Mouse (Mus musculus) embryo, embryonic 11.5 days (tissue): Measurements from ENCODE around the gene Ccp110.
A peak's percentile ranks its signal among the peaks of the same experiment; 100 is the strongest.

ENCODE experiments used
- DNase-seq: peaks from one replicate; pipeline ENCODE4 v3.0.0-alpha.2; 2012; ENCODE audit warnings: low read depth, low spot score

The Ccp110 gene

DNA sequence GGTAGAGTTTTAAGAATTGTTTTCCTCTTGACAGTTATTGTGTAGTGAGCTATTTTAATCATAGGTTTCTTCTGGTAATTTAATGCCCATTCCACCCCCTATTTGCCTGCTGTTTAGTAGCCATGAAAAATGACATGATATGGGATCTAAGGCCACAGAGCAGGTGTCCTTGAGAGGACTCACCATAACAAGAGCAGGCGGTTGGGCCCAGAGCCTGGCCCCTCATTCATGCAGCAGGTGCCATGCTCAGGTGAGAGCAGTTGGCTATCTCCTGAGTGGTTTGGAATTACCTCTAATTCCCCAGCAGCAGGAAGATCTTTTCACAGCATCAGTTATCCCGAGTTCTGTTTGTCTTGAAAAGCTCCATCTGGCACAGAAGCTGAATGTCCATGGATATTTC, 13.1 kb downstream of the Ccp110 start:
- DNase-seq = no peak

- no peak for DNase-seq
Measured at GRCm38 (mm10) chr7:118728846-118729587, 16.7 kb downstream of the Ccp110 start.

DNA sequence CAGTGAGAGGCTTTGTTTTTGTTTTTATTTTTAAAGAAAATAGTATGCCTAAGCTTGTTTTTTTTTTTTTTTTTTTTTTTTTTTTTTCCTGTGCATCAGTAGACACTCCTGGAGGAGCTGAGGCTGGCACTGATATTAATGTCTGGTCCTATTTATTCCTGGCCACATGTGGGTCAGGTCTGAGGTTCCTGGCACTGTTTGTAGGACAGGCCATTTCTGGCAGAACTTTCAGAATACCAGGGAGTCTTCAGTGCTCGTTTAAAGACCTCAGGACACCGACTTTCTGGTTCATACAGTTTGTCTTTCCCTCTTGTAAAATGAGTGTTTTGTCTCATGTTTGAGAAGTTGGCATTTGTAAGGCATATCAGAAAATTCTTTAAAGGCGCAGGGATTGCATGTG, 19.4 kb downstream of the Ccp110 start:
- DNase-seq = no peak

GRCm38 (mm10) chr7:118733225-118733624, 20.9 kb downstream of the Ccp110 start:
- DNase-seq = no peak

GRCm38 (mm10) chr7:118738730-118739129, 26.4 kb downstream of the Ccp110 start:
- DNase-seq = no peak

GRCm38 (mm10) chr7:118739975-118740531, 27.7 kb downstream of the Ccp110 start, which contains the start of gene Vps35l:
Gene Vps35l, plus strand, starts transcription at chr7:118740226.
- peak; percentile 69 for DNase-seq

- DNase-seq = peak; percentile 95
Measured at GRCm38 (mm10) chr7:118740532-118741338, 28.4 kb downstream of the Ccp110 start.

DNA sequence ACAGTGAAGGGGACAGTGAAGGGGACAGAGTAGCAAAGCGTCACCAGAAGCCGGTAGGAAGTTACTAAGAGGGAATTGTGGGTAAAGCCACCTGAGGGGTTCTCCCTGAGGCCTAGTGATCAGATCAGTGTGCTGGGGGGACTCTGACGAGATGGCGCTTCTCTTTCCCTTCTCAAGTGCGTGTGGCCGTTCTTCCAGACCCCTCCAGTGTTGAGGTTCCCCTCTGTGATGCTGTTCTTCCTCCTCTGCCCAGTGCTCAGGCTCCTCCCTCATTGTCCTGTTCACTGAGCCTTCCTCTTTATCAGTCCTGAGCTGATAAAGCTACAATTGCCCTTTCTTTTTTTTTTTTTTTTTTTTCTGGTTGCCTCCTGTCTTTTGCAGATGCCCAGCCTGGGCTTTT, 29.9 kb downstream of the Ccp110 start:
- DNase-seq = no peak

- no peak for DNase-seq
Measured at GRCm38 (mm10) chr7:118744766-118745165, 32.4 kb downstream of the Ccp110 start.

DNA sequence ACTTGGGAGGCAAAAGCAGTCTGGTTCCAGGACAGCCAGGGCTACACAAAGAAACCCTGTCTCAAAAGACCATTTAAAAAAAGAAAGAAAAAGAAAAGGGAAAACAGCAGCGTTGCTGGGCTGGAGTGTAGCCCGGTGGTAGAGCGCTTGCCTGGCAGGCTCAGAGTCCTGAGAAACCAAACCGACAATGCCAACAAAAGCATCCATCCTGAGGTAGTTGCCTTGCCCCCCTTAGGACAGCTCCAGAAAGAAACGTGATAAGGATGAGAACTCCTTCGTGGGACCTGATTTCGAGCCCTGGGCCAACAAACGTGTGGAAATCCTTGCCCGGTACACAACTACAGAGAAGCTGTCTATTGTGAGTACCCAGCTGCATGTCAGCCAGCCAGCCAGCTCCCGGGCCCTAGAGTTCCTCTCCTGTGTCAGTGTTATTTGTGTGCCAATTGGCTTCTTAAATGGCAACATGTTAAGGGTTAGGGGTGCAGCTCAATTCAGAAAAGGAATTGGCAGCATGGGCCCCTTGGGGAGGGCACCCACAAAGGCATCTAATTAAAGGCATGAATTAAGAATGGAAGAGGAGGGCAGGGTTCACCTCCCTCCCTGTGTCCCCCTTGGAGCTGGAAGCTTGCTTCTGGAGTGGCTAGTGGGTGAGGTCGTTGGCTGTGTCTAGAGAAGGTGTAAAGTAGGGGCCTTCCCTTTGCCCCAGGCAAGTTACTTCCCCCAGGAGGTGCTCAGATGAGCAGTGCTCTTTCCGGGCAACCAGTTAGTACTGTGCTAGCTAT, 35.7 kb downstream of the Ccp110 start:
- DNase-seq = no peak

GRCm38 (mm10) chr7:118749706-118750105, 37.4 kb downstream of the Ccp110 start:
- no peak for DNase-seq

- DNase-seq = no peak
Measured at GRCm38 (mm10) chr7:118751625-118752024, 39.3 kb downstream of the Ccp110 start.

DNA sequence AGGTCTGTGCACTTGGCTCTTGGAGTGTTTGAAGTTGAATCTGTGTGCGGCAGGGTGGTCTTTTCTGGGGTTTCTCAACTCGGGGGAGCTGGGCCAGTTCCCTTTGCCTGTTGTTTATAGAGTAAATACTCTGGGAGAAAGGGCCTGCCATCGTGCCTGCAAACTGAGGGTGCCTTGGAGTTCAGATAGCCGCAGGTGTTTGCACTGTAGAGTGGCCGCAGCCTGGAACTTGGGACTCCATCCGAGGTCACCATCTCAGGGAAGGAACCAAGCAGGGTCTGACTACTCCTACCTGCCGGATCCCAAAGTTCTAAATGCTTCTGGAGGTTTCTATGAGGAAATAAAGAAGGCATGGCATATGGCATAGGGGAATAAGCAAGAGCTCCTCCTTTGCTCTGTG, 43.4 kb downstream of the Ccp110 start:
- no peak for DNase-seq

DNA sequence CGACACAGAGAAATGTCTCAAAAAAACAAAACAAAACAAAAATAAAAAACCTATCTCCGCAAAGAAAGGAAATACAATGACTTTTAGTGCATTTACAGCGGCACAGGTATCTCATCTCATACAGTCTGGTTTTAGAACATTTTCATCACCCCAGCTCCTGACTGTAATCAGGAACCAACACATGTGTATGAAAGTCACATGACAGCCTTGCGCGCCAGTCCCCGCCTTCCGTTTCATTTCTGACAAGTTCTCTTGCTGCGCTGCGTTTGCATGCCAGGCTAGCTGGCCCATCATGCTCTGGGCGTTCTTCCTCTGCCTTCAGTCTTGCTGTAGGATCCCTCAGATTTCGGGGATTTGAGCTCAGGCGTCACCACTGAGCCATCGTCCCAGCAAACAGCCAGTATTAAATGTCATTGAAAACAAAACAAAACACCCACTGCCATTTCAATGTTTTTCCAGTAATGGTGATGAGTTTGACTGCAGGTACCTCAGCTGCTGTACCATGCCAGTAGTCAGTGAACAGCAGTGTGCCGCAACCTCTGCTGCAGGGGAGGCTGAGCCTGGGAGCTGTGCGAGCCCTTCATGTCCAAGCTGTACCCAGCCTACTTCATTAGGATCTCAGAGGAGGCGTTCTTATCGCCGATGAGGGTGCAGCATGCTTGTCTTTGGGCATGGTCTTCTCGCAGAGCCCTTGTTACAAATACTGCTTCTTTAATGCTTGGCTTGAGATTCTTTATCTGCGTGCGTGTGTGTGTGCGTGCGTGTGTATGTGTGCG, 44.3 kb downstream of the Ccp110 start:
- no peak for DNase-seq

GRCm38 (mm10) chr7:118758369-118758768, 46.0 kb downstream of the Ccp110 start:
- DNase-seq = no peak

DNA sequence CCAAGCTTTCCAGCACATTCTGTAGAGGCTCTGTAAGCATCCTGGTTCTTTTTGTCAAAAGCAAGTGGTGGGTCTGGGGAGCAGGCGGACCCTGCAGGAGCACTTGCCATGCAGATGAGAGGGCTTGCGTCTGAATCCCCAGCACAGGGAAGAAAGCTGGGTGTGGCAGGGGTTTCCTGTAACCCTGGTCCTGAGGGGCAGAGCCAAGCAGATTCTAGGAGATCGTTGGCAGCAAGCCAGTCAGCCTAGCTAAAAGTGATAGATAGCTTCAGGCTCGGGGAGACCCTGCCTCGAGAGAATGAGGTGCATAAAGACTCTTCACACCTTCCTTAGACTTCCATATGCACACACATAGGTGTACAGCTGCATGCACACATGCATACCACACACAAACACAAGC, 47.0 kb downstream of the Ccp110 start:
- DNase-seq = no peak

GRCm38 (mm10) chr7:118763939-118764338, 51.6 kb downstream of the Ccp110 start:
- DNase-seq = no peak

DNA sequence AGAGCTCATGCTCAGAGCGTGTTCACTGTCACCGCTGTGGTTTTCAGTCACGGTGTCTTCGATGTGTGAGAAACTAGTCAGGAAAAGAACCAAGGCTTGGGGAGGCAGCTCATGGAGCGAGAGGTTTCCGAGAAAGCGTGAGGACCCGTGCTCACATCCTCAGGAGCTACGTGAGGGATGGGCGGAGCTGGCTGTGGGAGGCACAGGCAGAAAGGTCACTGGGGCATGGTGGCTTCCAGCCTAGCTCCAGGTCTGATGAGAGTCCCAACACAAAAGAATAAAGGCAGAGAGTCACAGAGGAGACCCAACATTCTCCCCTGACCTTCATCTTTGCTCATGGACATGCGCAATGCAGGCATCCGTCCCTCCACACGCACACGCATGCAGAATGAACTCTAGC, 52.4 kb downstream of the Ccp110 start:
- DNase-seq = no peak

DNA sequence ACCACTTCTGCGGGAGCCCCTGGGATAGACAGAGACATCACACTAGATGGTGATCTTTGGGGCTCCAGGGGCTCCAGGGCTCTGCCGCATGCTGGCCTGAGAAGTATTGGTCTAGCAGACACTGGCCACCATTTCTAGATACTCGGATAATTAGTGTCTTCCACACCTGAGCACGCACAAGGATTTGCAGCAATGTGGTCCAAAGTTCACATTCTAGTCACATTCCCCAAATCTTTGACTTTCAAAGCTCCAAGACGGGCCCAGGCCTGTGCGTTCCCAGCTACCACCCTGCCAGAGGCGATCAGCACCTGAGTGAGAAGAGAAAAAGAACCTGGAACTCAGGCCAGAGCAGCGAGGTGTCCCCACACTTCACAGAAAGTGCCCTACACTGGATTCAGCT, 53.3 kb downstream of the Ccp110 start:
- DNase-seq = no peak

- DNase-seq = peak; percentile 49
Measured at GRCm38 (mm10) chr7:118766119-118766833, 53.9 kb downstream of the Ccp110 start.
